Mouse (Mus musculus): ENCODE measurements at regions not wholly inside any gene's neighbourhood (a gene's known extent, or its start where the extent isn't known, plus 50 kb on each side); places are given as distances from the start of the nearest gene placed in this dataset.

GRCm38 (mm10) chr15:63709270-63709933 is 135.6 kb downstream of the Gsdmc2 start:
- TF ChIP-seq CTCF (IDR thresholded peaks at IDR 0.05; ENCODE audit: control insufficient read depth, insufficient read depth, insufficient replicate concordance, low read depth, low read length) (no peak), POLR2A (IDR thresholded peaks at IDR 0.05; ENCODE audit: control insufficient read depth, low read depth, low read length) (no peak)

Measured in testis, adult 2 months (tissue).